Mouse (Mus musculus): ENCODE measurements at regions not wholly inside any gene's neighbourhood (a gene's known extent, or its start where the extent isn't known, plus 50 kb on each side); places are given as distances from the start of the nearest gene placed in this dataset.

DNA sequence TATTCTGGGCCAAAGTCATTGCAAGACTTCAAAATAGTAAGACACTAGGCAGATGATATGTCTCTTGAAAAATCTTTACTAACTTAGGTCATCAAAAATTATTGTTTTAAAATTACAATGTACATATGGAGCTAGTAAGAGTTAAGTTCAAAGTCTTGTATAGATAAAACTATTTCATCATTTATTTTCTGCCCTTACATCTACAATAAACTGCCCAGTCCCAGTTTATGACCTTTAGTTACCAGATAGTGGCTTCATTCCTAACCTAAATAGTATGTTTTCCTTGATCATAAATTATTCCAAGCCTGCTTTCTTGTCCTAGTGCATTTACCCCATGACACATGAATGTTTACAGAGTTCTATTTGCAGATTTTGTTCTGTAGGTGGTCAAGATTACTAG is 72.9 kb downstream of the Manea start:
- no peak for DNase-seq

GRCm38 (mm10) chr4:26259230-26260029 is 87.3 kb downstream of the Manea start:
- no peak for DNase-seq

DNA sequence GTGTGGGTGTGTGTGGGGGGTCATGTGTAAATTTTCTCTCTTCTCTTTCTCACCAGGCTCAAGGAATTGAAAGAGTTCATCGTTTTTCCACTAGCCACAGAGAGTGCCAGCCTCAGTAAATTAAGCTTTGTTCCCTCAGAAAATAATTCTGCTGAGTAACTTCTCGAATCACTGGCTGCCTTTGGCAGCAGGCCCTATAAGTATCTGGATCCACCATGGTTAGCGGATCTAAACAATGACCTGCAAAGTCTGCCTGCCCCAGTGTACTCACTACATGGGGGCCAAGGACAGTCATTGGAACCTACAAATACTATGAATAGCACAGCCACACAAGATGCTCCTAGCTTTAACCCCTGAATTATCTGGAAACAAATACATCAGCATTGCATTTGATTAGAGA is 90.8 kb downstream of the Manea start:
- DNase-seq, result no peak

DNA sequence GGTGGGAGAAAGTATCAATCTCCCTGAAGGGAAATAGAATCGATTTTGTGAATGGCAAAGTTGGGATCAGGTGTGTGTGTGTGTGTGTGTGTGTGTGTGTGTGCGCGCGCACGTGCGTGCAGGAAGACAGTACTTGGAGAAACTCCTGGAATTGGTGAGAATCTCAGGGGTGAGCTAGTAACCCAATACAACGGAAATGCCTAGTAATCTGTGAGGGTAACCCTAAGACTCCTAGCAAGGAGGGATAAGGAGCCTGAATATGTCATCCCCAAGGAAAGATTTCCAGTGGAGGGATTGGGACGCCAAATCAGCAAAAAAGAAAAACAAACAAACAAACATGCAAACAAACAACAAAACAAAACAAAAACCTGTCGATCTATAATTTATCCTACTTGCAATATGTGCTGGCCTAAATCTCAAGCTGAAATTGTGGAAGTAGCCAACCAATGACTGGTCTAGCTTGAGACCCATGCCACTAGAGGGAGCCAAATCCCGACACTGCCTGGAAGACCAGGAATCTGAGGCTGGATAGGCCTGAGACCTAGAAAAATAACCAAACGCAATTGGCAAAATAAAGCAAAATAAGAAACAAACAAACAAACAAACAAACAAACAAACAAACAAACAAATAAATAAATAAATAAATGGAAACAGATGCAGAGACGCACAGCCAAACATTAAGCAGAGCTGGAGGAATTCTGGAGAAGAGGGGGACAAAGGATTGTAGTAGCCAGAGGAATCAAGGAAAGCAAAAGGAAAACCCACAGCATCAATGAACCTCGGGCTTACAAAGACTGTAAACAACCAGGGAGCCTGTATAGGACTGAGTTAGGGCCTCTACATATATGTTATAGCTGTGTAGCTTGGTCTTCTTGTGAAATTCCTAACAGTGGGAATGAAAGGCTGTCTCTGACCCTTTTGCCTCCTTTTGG is 98.5 kb downstream of the Manea start:
- peak; percentile 45 for DNase-seq

DNA sequence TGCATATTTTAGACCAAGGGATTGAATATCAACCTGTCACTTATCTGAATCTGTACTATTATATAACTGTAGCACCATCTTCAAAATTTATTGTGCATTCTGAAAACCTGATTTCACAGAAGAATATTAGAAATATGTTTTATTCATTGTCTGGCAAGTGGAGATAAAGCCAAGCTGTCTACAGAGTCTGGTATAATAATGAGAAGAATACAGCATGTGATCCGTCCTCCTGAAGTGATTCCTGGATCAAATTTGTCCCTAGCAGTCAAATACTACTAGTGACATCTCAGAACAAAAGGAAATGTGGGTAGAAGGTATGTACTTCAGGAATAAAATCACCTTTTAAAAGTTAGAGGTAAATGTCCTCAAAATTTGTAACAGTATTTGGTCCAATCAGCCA is 123.4 kb downstream of the Manea start:
- no peak for DNase-seq

Data from cerebellum, adult 9-11 months (tissue).